Mouse (Mus musculus) neural tube, embryonic 14.5 days (tissue): Measurements from ENCODE around the gene Lrrc36. TPM values are rescaled to one million over a fixed set of nuclear protein-coding genes. Genes with fewer than 3 reads are reported as not detected.

Source experiments
- ATAC-seq: fragments of 200-750 bp; cut with Nextera tagmentation; 2 replicates; pipeline ENCODE4 v1.8.0; 2017; ENCODE audit warnings: low read depth, mild to moderate bottlenecking, moderate TSS enrichment, moderate library complexity
- H3K27ac ChIP-seq: fragments of 300-500 bp; sonication (generic); 2 replicates; pipeline ENCODE4 v1.5.1; 2014; ENCODE audit warnings: low read depth, mild to moderate bottlenecking, control low read depth, low read length, moderate library complexity, mixed read lengths
- H3K27me3 ChIP-seq: fragments of 300-500 bp; sonication (generic); 2 replicates; pipeline ENCODE4 v1.6.1; 2014; ENCODE audit warnings: low read length; ENCODE audit not compliant: control insufficient read depth, insufficient read depth
- H3K36me3 ChIP-seq: fragments of 300-500 bp; sonication (generic); 2 replicates; pipeline ENCODE4 v1.6.1; 2014; ENCODE audit warnings: low read length, mixed read lengths; ENCODE audit not compliant: control insufficient read depth, insufficient read depth
- H3K4me1 ChIP-seq: fragments of 300-500 bp; sonication (generic); 2 replicates; pipeline ENCODE4 v1.6.1; 2014; ENCODE audit warnings: low read length; ENCODE audit not compliant: control insufficient read depth, insufficient read depth
- H3K4me2 ChIP-seq: fragments of 300-500 bp; sonication (generic); 2 replicates; pipeline ENCODE4 v1.6.1; 2014; ENCODE audit warnings: mild to moderate bottlenecking, low read depth, low read length, control low read depth
- H3K4me3 ChIP-seq: fragments of 300-500 bp; sonication (generic); 2 replicates; pipeline ENCODE4 v1.5.1; 2014; ENCODE audit warnings: low read depth, low read length, control low read depth, mixed read lengths
- H3K9ac ChIP-seq: fragments of 300-500 bp; sonication (generic); replicated peaks from 2 replicates; pipeline ENCODE4 v1.6.1; 2014; ENCODE audit warnings: low read depth, mild to moderate bottlenecking, control low read depth, low read length, mixed read lengths
- H3K9me3 ChIP-seq: fragments of 300-500 bp; sonication (generic); 2 replicates; pipeline ENCODE4 v1.6.1; 2016; ENCODE audit warnings: low read length; ENCODE audit not compliant: control insufficient read depth
- WGBS: fragments of 180-500 bp; shearing (Covaris S2); extraction: QIAGEN DNeasy Blood & Tissue Kit; methylation state at CpG from one replicate; pipeline ENCODE4 v1.1.7; 2014; 5-methylcytosine and 5-hydroxymethylcytosine counted together
- polyA plus RNA-seq: library from polyadenylated mRNA; unstranded; fragments of >200 nt; fragmentation: Nextera tagmentation; extraction: Ambion mirVana; gene quantifications from 2 replicates; pipeline ENCODE4 v1.2.1, GENCODE M21; 2014

The Lrrc36 gene
- polyA plus RNA-seq, 1 experiment from 2014 or later, result 0.16 TPM

DNA sequence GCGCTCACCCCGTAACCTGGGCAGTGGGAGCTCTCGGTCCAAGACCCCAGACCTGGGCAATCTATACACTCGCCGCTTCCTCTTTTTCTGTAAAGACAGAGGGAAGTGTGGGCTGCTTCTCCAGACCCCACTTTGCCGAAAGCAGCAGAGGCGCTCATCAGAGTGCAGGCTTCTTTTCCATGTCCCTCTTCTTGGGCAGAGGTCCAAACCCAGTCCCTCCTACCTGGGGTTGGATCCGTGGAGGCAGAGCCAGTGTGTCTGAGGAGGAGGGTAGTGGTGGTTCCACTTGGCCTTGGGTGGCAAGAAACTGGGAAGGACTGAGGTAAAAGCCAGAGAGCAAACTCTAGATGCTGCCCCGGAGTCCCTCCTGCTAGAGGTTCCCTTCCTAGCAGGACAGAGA, 59.6 kb downstream of the Lrrc36 start:
- H3K9me3 ChIP-seq, result no peaks in the 10 kb centered on the region

GRCm38 (mm10) chr8:105473816-105474606, 60.6 kb downstream of the Lrrc36 start:
- Histone ChIP-seq H3K27me3 (no peaks in the 10 kb centered on the region), H3K4me2 (no peak overlapping the region), H3K4me3 (no peak overlapping the region), H3K36me3 (0 out of 2 replicates have a peak, but pooled peaks cover 4% of the 10 kb centered on the region), H3K9me3 (no peaks in the 10 kb centered on the region), H3K9ac (no peak overlapping the region), H3K27ac (no peak overlapping the region), H3K4me1 (peaks cover 27% of the 10 kb centered on the region)
- WGBS, result 23% methylated on average over 17 of the region's 17 CpGs
- ATAC-seq, result no peak

More for the DNA sequence above, 59.6 kb downstream of the Lrrc36 start:
- Histone ChIP-seq H3K36me3 (0 out of 2 replicates have a peak, but pooled peaks cover 4% of the 10 kb centered on the region), H3K9ac (no peak overlapping the region), H3K4me2 (no peak overlapping the region), H3K27ac (no peak overlapping the region), H3K27me3 (no peaks in the 10 kb centered on the region), H3K4me1 (peaks cover 27% of the 10 kb centered on the region), H3K4me3 (no peak overlapping the region)
- WGBS, result 54% methylated on average over 9 of the region's 9 CpGs
- no peak for ATAC-seq

DNA sequence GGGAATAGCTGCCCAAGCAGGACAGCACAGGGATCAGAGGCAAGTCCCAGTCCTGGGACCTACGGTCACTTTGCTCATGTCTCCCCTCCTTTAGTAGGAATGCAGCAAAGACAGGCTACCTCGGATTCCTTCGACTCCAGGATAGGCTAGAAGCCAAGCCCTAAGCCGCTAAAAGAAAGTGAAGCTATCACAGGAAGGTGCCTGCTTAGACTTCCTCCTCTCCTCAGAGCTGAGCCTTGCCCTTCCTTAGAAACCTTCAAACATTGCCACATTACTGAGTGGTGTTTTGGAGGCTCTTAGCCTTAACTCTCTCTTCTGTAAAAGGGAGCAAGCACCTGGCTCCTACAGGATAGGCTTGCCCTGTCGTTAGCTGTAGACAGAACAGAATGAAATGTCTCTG, 61.3 kb downstream of the Lrrc36 start:
- H3K36me3 ChIP-seq, result 0 out of 2 replicates have a peak, but pooled peaks cover 4% of the 10 kb centered on the region
- no peak for ATAC-seq
- 40% methylated on average over 5 of the region's 5 CpGs for WGBS
- H3K4me1 ChIP-seq, result peaks cover 21% of the 10 kb centered on the region
- no peak overlapping the region for H3K4me2 ChIP-seq
- H3K9me3 ChIP-seq, result no peaks in the 10 kb centered on the region
- no peak overlapping the region for H3K9ac ChIP-seq
- H3K27me3 ChIP-seq, result no peaks in the 10 kb centered on the region
- no peak overlapping the region for H3K4me3 ChIP-seq
- H3K27ac ChIP-seq, result no peak overlapping the region

- no peak overlapping the region for H3K4me2 ChIP-seq
- H3K36me3 ChIP-seq, result 0 out of 2 replicates have a peak, but pooled peaks cover 4% of the 10 kb centered on the region
- no peak for ATAC-seq
- WGBS, result 39% methylated on average over 4 of the region's 4 CpGs
- H3K4me3 ChIP-seq, result no peak overlapping the region
- peaks cover 19% of the 10 kb centered on the region for H3K4me1 ChIP-seq
- no peak overlapping the region for H3K9ac ChIP-seq
- H3K27ac ChIP-seq, result no peak overlapping the region
- no peaks in the 10 kb centered on the region for H3K9me3 ChIP-seq
- H3K27me3 ChIP-seq, result no peaks in the 10 kb centered on the region
Measured at GRCm38 (mm10) chr8:105475254-105475653, 61.9 kb downstream of the Lrrc36 start.

DNA sequence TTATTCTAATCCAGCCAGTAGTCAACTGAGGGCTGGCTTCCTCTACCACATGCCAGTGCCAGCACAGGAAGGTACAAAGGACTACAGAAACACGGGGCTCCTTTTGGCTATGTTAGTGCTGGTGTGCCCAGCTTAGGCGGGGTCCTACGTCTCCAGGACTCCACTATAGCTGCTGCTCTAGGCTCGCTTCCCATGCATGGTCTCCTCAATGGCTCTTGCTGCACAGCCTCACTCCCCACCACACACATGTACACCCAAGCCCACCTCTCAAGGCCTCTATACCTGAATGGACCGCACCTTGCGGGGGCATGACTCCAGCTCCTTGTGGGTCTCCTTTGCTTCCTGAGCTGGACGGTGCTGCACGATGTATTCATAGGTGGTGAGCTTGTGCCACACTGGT, 62.4 kb downstream of the Lrrc36 start:
- H3K9ac ChIP-seq, result no peak overlapping the region
- no peak for ATAC-seq
- peaks cover 18% of the 10 kb centered on the region for H3K4me1 ChIP-seq

DNA sequence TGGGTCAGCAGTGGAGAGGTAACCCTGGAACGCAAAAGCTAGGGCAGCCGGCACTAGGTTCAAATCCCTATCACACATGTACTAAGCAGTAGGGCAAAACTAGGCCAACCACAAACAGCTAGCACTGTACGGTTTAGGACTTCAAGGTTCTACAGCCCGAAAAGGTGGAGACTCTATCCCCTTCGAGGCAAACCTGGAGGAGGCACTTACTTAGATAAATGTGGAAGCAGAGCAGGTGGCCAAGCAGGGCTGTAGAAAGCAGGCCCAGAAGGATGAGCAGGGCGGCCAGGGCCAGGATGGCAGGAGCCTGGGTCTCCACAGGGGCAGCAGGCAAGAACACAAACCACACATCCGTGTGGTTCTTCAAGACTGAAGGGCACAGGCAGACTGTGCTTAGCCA, 62.8 kb downstream of the Lrrc36 start:
- H3K4me1 ChIP-seq, result peaks cover 15% of the 10 kb centered on the region
- WGBS, result 91% methylated on average over 7 of the region's 7 CpGs
- H3K9ac ChIP-seq, result no peak overlapping the region
- H3K27me3 ChIP-seq, result no peaks in the 10 kb centered on the region
- H3K9me3 ChIP-seq, result no peaks in the 10 kb centered on the region
- no peak for ATAC-seq
- no peak overlapping the region for H3K4me2 ChIP-seq
- H3K4me3 ChIP-seq, result no peak overlapping the region
- no peak overlapping the region for H3K27ac ChIP-seq
- H3K36me3 ChIP-seq, result 0 out of 2 replicates have a peak, but pooled peaks cover 4% of the 10 kb centered on the region

More for the DNA sequence above, 62.4 kb downstream of the Lrrc36 start:
- WGBS, result 88% methylated on average over 8 of the region's 8 CpGs
- Histone ChIP-seq H3K27me3 (no peaks in the 10 kb centered on the region), H3K4me3 (no peak overlapping the region), H3K36me3 (0 out of 2 replicates have a peak, but pooled peaks cover 4% of the 10 kb centered on the region), H3K9me3 (no peaks in the 10 kb centered on the region), H3K27ac (no peak overlapping the region), H3K4me2 (no peak overlapping the region)

GRCm38 (mm10) chr8:105476628-105477413, 63.5 kb downstream of the Lrrc36 start:
- WGBS, result 44% methylated on average over 25 of the region's 25 CpGs
- peaks cover 15% of the 10 kb centered on the region for H3K4me1 ChIP-seq

DNA sequence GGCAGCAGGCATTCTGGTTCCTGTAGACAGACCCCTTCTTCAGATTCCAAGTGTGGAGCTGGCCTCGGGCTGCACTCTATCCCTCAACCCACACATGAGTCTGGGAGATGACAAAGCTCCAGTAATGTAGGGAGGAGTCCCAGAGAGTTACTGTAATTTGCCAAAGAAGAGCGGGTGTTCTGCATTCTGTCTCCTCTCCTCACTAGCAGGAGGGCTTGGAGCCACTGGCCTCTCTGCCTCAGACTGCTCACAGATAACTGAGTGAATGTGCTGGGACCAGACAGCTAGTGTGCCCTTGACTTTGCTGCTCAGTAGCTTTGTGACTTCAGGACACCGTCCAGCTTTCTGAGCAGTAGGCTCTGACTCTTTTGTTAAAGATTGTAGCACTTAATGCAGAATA, 64.4 kb downstream of the Lrrc36 start:
- no peak overlapping the region for H3K9ac ChIP-seq
- no peak overlapping the region for H3K4me3 ChIP-seq
- whole genome bisulfite sequencing, result 84% methylated on average over 3 of the region's 3 CpGs
- no peaks in the 10 kb centered on the region for H3K9me3 ChIP-seq
- no peaks in the 10 kb centered on the region for H3K27me3 ChIP-seq
- peaks cover 15% of the 10 kb centered on the region for H3K4me1 ChIP-seq
- 0 out of 2 replicates have a peak, but pooled peaks cover 4% of the 10 kb centered on the region for H3K36me3 ChIP-seq
- no peak overlapping the region for H3K4me2 ChIP-seq
- no peak overlapping the region for H3K27ac ChIP-seq
- ATAC-seq, result no peak

More at GRCm38 (mm10) chr8:105476628-105477413, 63.5 kb downstream of the Lrrc36 start:
- Histone ChIP-seq H3K4me3 (no peak overlapping the region), H3K27me3 (no peaks in the 10 kb centered on the region), H3K27ac (no peak overlapping the region), H3K9me3 (no peaks in the 10 kb centered on the region), H3K36me3 (0 out of 2 replicates have a peak, but pooled peaks cover 4% of the 10 kb centered on the region), H3K4me2 (no peak overlapping the region), H3K9ac (no peak overlapping the region)
- no peak for ATAC-seq

DNA sequence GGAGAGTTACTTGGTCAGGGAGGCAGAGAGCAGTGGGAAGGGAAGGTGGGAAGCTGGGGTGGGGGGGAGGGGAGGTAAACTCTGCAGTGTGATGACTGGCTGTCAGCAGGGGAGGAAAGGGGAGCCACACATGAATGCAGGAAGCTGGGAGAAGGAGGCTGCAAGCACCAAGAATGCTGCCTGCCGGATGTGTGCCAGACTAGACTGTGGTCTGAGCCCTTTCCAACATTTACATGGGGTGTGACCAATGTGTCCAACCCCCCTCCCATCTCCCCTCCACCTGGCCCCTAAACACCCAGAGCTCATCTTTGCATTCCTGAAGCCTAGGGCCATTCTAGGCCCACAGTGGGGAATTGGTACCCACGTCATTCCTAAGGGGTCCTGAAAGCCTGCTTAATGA, 67.6 kb downstream of the Lrrc36 start:
- H3K36me3 ChIP-seq, result 0 out of 2 replicates have a peak, but pooled peaks cover under 1% of the 10 kb centered on the region
- H3K4me2 ChIP-seq, result no peak overlapping the region
- no peak overlapping the region for H3K4me3 ChIP-seq
- no peak for ATAC-seq
- no peak overlapping the region for H3K9ac ChIP-seq
- WGBS, result 13% methylated on average over 2 of the region's 2 CpGs
- no peaks in the 10 kb centered on the region for H3K27me3 ChIP-seq
- no peaks in the 10 kb centered on the region for H3K9me3 ChIP-seq
- no peak overlapping the region for H3K27ac ChIP-seq
- H3K4me1 ChIP-seq, result no peaks in the 10 kb centered on the region
